Mouse (Mus musculus): ENCODE results near the gene Mup19.
"Not testable (repeated sequence)": the region's sequence is repeated elsewhere in the genome, so short reads cannot be mapped to it uniquely, and the experiment has no call there.

Gene Mup19

GRCm38 (mm10) chr4:61782169-61782568 lies at the start of gene Mup19:
TSS of gene Mup19 (minus strand) at chr4:61782269.
- DNase-seq (ENCODE audit: low read depth): not testable (repeated sequence)

DNA sequence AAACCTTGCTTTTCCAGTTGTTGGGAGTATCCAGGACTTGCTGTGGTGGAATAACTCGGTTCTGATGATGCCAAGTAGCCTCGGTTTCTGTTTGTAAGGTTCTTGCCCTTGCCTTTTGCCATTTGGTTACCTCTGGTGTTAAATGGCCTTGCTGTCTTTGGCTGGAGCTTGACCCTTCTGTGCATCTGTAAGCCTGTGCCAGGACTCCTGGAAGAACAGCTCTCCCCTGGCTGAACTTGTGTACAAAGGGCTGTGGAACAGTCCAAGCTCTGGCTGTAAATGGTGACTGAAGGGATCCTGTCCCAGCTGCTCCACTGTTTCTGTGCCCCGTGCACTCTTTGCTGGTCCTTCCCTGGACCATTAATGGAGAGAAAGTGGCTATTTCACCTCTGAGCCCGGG lies 47.1 kb upstream of the Mup19 start:
- DNase-seq (ENCODE audit: low read depth): no peak

DNA sequence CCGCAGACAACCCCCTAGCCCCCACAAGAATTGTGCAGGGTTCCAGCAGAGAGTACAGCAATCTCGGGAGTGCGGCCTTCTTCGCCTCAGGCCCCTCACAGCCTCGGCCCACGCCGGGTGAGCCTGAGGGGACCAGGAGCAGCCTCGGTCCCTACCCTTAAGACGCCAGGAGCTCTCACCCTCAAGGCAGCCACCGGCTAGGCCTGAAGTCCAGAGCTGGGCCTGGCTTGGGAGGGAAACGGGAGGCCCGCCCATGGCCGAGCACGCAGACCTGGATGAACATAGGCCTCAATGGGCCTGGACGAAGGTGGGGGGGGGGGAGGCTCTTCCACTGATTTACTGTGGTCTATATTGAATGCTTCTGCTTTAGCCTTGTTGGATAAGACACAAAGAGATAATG lies 41.1 kb upstream of the Mup19 start:
- no peak for DNase-seq (ENCODE audit: low read depth)

GRCm38 (mm10) chr4:61822541-61822940 lies 40.5 kb upstream of the Mup19 start:
- not testable (repeated sequence) for DNase-seq (ENCODE audit: low read depth)

- DNase-seq (ENCODE audit: low read depth): no peak
These were observed 33.5 kb upstream of the Mup19 start for GRCm38 (mm10) chr4:61815602-61816001.

- no peak for DNase-seq (ENCODE audit: low read depth)
These were observed 31.4 kb upstream of the Mup19 start for GRCm38 (mm10) chr4:61813435-61813834.

DNA sequence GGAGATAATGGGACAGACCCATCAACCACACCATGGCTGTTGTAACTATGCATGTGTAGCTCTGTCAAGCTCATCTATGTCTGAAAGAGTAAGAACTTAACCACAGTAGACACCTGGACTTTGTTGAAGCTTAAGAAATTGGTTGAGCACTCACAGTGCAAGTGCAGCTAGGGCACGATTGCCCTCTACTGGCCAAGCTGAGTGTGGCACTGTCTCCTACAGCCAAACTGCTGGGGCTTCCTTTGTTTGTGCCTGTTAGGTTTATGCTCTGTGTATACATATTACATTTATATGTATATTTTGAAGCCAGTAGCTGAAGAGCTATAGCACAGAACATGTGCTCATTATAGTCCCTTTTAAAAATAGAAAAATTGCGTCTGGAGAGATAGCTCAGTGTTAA lies 29.1 kb upstream of the Mup19 start:
- DNase-seq (ENCODE audit: low read depth): not testable (repeated sequence)

- DNase-seq (ENCODE audit: low read depth): not testable (repeated sequence)
These were observed 26.9 kb upstream of the Mup19 start for GRCm38 (mm10) chr4:61808926-61809325.

GRCm38 (mm10) chr4:61789699-61790098 lies 7.6 kb upstream of the Mup19 start:
- not testable (repeated sequence) for DNase-seq (ENCODE audit: low read depth)

- DNase-seq (ENCODE audit: low read depth): not testable (repeated sequence)
These were observed 2.2 kb upstream of the Mup19 start for GRCm38 (mm10) chr4:61784231-61784630.

Measured in naive thymus-derived CD4-positive, alpha-beta T cell, adult 2 months (primary cell).